Mouse (Mus musculus): Measurements from ENCODE around the gene Emc9. TPM values are rescaled to one million over a fixed set of nuclear protein-coding genes. Genes with fewer than 3 reads are reported as not detected.

Emc9 gene
- total RNA-seq, 1 experiment from 2014 or later: 5.0 TPM

DNA sequence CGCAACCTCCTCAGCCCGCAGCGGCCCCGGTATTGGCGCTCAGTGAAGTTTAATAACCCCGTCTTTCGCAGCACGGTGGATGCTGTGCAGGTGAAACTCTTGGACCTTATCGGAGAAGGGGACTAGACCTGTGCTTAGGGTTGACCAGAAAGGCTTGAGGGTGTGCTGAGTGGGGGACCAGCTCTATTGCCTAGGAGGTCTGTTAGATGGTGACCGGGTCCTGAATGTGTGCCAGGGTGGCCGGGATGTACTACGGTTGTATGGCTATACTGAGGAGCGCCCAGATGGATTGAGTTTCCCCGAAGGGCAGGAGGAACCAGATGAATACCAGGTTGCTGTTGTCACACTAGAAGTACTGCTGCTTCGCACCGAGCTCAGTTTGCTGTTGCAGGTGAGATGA is 7.1 kb upstream of the Emc9 start:
- ATAC-seq (ENCODE audit: extremely low read depth, insufficient number of reproducible peaks, low FRiP score, poor library complexity, severe bottlenecking): no peak

DNA sequence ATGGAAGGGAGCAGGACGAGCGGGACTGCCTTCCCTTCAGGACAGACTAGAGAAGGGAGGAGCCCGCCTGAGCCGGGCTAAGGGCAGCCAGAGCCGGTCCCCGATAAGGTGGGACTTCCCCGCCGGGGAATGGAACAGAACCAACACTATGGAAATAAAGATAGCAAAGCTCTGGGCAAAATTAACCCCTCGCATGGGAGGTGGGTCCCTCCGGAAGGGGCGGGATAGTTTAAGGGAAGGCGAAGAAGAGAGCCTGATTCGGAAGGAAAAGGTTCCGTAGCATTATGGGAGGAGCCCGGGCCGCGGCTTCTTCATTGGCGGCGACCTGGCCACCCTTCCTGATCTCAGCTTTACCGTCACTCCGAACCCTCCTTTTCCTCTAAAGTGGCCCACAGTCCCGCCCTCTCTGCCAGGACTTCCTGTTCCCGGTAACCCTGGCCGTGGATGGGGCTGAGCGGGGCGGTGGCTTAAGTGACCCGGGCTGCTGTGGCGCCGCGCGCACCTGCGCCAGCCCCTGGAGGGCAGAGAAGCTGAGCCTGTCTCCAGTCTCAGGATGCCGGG is 6.3 kb upstream of the Emc9 start, which contains the start of gene Rnf31:
Gene Rnf31 (plus strand): TSS at position 378 of the 561 bp plus-strand sequence.
- ATAC-seq (ENCODE audit: extremely low read depth, insufficient number of reproducible peaks, low FRiP score, poor library complexity, severe bottlenecking): peak; percentile 73

DNA sequence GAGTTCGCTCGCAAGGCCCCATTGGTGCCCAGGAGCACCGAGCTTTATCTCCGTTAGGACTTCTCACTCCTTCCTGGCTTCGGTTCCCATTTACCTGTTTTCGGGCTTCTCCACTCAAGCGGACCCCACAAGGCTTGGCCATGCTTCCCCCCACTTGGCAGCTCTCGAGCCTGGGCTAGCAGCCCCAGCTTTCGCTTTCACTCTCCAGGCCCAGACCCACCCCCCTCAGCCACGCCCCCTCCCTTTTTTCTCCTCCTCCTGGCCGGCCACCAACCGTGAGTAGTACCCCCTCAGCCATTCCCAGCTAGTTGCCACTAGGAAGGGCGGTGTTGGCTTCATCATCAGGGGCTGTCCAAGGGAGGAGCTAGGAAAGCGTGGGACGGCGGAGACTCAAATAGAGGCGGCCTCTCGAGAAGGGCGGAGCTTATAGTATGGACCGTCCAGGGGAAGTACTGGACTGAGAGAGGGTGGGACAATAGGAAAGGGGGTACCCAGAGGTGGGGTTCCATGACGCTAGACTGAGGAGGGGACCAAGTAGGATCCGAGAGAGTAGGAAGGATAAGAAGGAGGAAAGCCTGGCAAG is 5.7 kb upstream of the Emc9 start, which contains the start of gene Psme2:
Gene Psme2 (minus strand): TSS at position 366 of the 583 bp plus-strand sequence.
- peak; percentile 86 for ATAC-seq (ENCODE audit: extremely low read depth, insufficient number of reproducible peaks, low FRiP score, poor library complexity, severe bottlenecking)

DNA sequence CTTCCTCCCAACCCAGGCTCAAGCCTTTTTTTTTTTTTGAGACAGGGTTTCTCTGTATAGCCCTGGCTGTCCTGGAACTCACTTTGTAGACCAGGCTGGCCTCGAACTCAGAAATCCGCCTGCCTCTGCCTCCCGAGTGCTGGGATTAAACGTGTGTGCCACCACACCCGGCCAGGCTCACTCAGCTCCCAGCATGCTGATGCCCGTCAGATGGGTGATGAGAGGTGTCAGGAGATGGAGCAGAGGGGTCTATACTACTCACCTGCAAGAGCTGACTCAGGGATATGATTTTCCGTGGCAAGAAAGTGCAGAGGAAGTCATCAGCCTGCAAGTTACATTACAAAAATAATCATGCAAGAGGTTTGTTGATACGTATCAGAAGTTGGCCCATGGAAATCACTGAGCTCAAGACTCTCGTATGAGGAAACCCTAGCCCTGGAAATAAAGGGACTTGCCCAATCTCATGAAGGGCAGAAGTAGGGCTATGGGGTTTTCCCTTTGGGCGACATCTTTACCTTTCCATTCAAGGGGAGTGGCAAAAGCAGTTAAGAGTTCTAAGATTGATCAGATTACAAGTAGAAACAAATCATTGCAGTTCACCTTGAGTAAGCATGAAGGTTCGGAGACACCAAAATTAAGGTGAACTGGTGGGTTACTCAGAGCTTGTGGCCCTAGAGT is 4.8 kb upstream of the Emc9 start:
- ATAC-seq (ENCODE audit: extremely low read depth, insufficient number of reproducible peaks, low FRiP score, poor library complexity, severe bottlenecking): no peak

DNA sequence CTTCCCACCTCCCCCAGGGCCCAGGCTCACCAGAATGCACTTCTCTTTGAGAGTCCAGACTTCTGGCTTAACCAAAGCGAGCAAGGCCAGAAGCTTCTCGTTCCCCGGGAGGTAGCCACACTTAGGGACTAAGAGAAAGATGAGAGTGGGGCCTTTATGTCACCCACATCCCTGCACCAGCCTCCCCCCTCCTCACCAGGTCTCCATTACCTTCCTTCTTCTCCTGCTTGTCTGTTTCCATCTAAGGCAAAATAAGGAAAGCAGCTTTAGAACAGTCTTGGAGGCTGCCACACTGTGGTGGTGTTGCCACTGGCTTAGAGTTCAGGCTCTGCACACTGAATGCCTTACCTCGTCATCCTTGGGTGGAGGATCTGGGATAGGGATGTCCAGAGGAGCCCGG is 4.2 kb upstream of the Emc9 start:
- ATAC-seq (ENCODE audit: extremely low read depth, insufficient number of reproducible peaks, low FRiP score, poor library complexity, severe bottlenecking): no peak

DNA sequence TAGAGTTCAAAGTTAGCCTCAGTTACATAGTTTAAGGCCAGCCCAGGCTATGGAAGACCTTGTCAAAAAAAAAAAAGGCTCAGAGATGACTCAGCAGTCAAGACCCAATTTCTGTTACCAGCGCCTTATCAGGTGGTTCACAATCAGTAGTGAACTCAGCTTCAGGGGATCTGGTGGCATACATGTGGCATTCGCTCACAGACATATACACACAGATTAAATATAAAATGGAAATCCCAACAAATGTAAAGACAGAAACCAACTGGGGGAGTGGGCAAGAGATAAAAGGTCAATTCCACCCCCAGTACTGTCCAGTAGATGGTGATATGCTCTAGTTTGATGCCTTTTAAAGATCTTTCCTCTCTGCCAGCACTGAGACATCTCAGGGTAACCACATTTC is 1.0 kb upstream of the Emc9 start:
- no peak for ATAC-seq (ENCODE audit: extremely low read depth, insufficient number of reproducible peaks, low FRiP score, poor library complexity, severe bottlenecking)

DNA sequence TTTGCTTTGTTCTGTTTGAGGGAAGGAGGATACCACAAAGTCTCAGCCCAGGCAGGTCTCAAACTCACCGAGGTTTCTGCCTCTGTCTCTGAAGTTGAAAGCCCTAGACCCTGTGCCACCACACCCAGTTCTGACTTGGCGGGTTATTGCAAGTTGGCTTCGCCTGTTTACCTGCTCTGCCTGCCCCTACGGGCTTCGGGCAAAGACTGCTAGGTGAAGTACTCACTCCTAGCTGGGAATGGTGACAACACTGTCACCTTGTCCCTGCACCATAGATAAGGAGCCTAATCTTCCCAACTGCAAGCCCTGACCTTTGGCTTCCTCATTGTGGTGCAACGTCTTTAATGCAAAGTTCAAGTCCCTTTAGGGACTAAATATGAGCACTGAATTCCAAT is 461 bp upstream of the Emc9 start:
- no peak for ATAC-seq (ENCODE audit: extremely low read depth, insufficient number of reproducible peaks, low FRiP score, poor library complexity, severe bottlenecking)

DNA sequence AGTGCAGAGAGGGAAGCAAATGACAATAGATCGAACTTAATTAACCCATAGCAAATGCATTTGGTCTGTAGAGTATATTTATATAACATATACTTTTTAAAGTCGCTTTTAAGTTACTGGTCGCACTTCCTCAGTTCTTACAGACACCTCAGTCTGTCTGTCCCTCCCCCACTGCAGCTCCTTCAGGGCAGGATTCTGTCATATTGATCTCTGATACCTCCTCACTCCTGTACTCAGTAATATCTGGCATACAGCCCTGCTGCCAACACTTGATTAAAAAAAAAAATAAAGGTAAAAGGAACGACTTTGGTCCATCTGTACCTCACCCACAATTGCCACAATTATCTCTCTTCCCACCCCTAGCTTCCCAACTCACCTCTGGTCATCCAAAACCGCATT is 800 bp downstream of the Emc9 start:
- no peak for ATAC-seq (ENCODE audit: extremely low read depth, insufficient number of reproducible peaks, low FRiP score, poor library complexity, severe bottlenecking)

DNA sequence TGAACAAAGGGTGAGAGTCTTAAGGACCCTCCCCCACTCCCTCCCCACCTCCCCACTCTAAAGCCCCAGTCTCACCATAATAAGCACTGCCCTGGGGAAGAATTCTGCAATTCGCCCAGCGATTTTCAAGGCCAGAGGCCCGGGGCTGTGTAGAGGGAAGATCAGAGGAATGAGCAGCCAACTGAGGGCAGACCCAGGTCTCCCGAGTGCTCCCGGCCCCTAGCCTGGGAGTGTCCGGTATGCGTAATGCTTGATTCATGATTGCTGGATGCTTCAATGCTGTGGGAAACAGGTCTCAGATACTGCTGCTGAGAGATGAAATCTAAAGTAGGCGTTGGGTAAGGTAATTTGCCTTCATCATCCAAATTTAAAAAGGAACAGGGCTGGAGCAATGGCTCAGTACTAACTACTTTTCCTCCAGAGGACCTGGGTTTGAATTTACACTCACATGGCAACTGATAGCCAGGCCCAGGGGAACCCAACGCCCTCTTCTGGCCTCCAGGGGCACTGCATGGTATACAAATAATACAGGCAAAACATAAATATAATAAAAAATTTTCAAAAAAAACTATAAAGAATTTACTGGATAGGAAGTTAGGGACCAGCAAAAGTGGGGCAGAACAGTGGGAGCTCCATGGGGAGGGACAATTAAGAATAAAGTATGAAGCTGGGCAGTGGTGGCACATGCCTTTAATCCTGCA is 3.0 kb downstream of the Emc9 start:
- no peak for ATAC-seq (ENCODE audit: extremely low read depth, insufficient number of reproducible peaks, low FRiP score, poor library complexity, severe bottlenecking)

DNA sequence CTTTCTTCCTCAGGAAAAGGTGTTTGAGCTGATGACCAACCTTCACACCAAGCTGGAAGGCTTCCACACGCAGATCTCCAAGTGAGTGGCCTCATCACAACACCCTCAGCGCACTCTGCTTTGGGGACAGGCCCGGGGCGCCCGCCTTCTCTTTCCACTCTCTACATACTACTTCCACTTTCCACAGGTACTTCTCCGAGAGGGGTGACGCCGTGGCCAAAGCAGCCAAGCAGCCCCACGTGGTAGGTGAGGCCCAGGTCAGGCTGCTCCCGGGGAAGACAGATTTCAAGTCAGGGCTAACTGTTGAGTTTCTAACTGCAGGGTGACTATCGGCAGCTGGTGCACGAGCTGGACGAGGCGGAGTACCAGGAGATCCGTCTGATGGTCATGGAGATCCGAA is 4.4 kb downstream of the Emc9 start:
- ATAC-seq (ENCODE audit: extremely low read depth, insufficient number of reproducible peaks, low FRiP score, poor library complexity, severe bottlenecking): no peak

DNA sequence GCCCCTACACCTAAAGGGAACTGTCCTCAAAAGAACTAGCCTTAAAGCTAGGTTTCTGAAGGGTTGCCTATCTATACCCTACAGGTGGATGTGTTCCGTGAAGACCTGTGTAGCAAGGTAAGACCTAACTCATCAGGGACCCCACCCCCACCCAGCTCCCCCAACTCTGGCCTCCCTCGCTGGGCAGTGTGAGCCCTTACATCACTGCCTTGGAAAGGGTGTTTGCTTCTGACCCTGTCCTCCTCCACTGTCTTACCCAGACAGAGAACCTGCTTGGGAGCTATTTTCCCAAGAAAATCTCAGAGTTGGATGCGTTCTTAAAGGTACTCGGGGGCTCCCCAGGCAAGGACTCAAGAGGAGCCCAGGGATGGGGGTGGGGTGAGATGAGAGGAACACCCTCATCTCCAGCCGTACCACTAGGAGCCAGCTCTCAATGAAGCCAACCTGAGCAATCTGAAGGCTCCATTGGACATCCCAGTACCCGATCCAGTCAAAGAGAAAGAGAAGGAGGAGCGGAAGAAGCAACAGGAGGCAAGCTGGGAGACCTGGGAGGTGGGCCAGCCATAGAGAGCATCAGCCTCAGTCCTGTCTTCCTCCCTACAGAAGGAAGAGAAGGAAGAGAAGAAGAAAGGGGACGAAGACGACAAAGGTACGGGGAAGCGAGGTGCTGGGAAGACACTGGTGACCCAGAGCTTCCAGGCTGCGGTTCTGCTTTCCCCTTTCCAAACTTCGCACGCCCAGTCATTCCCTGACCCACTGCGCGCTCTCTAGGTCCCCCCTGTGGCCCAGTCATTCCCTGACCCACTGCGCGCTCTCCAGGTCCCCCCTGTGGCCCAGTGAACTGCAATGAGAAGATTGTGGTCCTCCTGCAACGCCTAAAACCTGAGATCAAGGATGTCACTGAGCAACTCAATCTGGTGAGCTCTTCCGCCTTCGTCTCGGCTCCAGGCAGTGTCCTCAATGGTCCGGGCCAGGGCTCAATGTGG is 5.3 kb downstream of the Emc9 start:
- ATAC-seq (ENCODE audit: extremely low read depth, insufficient number of reproducible peaks, low FRiP score, poor library complexity, severe bottlenecking): no peak

DNA sequence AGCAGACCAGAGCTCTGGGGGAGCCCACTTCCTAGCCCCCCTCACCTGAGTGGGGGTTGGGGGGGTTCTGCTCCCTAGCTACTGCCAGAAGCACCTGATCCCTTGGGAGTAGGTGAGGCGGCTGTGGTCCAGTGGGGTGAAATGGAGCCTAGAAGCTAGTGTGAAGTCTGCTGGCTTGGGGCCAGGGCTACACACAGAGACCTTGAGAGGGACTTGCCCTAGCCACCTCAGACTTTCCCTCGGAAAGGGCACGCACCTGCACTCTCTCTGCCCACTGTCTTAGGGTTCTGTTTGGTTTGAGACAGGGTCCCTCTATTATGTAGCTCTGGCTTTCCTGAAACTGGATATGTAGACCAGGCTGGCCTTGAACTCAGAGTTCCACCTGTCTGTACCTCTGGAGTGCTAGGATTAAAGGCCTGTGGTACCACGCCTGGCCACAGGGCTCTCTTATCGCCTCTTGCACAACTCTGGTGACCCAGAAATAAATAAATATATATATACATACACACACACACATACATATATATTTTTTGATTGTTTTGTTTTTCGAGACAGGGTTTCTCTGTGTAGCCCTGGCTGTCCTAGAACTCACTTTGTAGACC is 6.3 kb downstream of the Emc9 start:
- ATAC-seq (ENCODE audit: extremely low read depth, insufficient number of reproducible peaks, low FRiP score, poor library complexity, severe bottlenecking): no peak

DNA sequence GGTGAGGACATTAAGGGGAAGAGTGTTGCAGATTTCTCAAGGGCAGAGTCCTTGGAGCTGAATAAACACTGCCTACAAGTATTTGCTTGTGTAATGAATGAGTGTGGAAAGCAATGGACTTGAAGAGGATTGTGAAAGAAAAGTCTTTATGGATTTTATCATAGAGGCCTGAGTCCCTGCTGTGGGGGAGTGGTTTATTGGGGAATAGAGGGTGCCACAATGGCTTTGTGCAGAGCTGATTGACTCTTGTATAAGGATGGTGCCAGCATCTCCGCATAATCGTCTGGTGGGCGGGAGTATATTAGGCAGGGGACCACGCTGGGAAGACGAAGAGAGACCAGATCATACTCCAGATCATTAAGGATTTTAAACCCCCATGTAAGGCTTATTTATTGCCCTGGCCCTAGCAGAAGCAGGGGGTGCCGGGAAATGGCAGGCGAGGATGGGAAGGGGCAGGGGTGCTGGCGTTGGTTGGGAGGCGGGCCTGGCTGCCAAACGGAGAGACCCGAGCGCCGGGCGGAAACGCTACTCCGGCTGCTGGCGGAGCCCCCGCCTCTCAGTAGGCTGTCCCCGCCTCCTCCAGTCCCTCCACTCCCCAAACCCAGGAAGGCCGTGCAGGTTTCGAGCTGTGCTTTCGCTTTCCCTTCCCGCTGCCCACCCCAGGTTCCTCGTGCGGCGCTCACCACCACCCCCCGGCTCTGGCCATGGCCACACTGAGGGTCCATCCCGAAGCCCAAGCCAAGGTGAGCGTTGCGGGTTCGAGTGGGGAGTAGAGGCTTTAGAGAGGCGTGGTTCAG is 7.0 kb downstream of the Emc9 start, which contains the start of gene Psme1:
Gene Psme1 (plus strand): TSS at position 253 of the 797 bp plus-strand sequence.
- peak; percentile 86 for ATAC-seq (ENCODE audit: extremely low read depth, insufficient number of reproducible peaks, low FRiP score, poor library complexity, severe bottlenecking)

DNA sequence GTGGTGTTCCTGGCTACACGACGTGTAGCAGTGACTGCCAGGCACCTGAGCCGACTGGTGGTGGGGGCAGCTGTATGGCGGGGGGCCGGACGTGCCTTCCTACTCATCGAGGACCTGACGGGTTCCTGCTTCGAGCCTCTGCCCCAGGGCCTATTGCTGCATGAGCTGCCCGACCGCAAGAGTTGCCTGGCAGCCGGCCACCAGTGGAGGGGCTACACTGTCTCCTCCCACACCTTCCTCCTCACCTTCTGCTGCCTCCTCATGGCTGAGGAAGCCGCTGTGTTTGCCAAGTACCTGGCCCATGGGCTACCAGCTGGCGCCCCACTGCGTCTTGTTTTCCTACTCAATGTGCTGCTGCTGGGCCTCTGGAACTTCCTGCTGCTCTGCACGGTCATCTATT is 8.7 kb downstream of the Emc9 start:
- no peak for ATAC-seq (ENCODE audit: extremely low read depth, insufficient number of reproducible peaks, low FRiP score, poor library complexity, severe bottlenecking)

DNA sequence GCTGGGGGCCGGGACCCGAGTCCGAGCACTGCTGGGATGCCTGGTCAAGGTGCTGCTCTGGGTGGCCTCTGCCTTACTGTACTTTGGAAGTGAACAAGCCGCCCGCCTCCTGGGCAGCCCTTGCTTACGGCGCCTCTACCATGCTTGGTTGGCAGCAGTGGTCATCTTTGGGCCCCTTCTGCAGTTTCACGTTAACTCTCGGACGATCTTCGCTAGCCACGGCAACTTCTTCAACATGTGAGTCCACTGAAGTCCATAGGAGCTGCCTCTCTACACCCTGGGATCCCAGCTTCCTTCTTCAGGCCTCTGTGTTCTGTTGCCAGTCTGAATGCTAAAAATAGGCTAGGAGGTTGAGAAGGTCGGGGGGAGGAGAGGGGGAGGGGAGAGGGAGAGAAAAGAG is 9.4 kb downstream of the Emc9 start:
- ATAC-seq (ENCODE audit: extremely low read depth, insufficient number of reproducible peaks, low FRiP score, poor library complexity, severe bottlenecking): no peak

DNA sequence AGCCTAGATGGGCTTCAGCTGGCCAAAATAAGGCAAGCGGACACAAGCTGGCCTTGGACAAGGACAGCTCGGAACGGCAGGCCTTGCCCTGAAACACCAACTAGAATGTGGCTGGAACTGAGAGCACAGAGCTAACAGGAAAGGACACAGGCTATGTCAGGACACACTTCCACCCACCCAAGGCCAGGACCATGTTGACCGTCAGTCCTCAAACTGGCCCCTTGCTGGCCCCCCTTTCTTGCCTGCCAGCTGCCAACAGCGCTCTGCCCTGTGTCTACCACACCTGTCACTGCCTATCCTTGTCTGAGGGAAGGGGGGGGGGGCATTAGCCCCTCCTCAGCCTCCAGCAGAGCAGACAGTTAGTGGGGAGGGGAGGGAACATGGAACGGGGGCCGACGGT is 9.8 kb downstream of the Emc9 start, which contains the start of gene Fitm1:
Gene Fitm1 (plus strand): TSS at position 316 of the 400 bp plus-strand sequence.
- ATAC-seq (ENCODE audit: extremely low read depth, insufficient number of reproducible peaks, low FRiP score, poor library complexity, severe bottlenecking): no peak

DNA sequence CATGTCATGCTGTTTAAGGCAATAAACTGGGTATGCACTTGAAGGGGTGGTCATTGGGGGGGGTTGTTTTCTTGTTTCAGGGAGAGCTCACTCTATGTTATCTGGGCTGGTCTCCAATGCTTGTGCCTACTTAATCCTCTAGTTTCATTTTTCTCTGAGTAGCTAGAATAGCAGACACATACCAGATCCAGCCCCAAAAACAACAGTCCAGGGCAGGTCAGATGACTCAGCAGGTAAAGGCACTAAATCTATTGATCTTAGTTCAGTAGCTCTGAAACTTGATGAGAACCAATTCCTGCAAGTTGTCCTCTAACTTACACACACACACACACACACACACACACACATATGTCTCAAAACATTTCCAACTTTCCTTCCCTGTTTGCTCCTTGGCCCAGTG is 13.3 kb downstream of the Emc9 start:
- no peak for ATAC-seq (ENCODE audit: extremely low read depth, insufficient number of reproducible peaks, low FRiP score, poor library complexity, severe bottlenecking)

DNA sequence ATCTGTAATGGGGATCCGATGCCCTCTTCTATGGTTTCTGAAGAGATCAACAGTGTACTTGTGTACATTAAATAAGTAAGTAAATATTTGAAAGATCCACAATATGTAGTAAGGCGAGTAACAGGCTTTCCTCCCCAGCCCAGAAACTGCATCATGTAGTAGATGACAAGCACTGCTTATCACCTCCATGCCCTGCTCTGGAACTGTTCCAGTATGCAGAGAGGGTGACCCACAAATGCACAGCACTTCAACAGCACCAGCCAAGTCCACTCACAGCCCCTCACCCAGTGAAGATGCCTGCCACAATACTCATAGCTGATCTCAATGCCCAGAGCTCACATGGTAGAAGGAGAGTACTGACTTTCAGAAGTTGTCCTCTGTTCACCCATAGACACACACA is 14.5 kb downstream of the Emc9 start:
- no peak for ATAC-seq (ENCODE audit: extremely low read depth, insufficient number of reproducible peaks, low FRiP score, poor library complexity, severe bottlenecking)

Data from neutrophil, adult 5-6 weeks (primary cell).